Mouse (Mus musculus) T-helper 1 cell (primary cell): ENCODE measurements at regions not wholly inside any gene's neighbourhood (a gene's known extent, or its start where the extent isn't known, plus 50 kb on each side); places are given as distances from the start of the nearest gene placed in this dataset.

ENCODE experiments used
- in situ Hi-C: fragments of 300-600 bp; cut with MboI, MseI; formaldehyde crosslinking; loops from one replicate; pipeline ENCODE4 v1.15.1; 2025; ENCODE audit warnings: high pct_unique_total_duplicates

- in situ Hi-C loops: no loop called here
Measured at GRCm38 (mm10) chr3:39372426-39372950, 485.7 kb downstream of the Fat4 start.

- in situ Hi-C loops: no loop called here
Measured at GRCm38 (mm10) chr3:39375465-39375864, 488.7 kb downstream of the Fat4 start.

GRCm38 (mm10) chr3:39388491-39388890 is 501.8 kb downstream of the Fat4 start:
- in situ Hi-C loops: no loop called here

- in situ Hi-C loops: no loop called here
Measured at GRCm38 (mm10) chr3:39390442-39390841, 503.7 kb downstream of the Fat4 start.

GRCm38 (mm10) chr3:39392053-39392452 is 505.3 kb downstream of the Fat4 start:
- in situ Hi-C loops: no loop called here

- in situ Hi-C loops: no loop called here
Measured at GRCm38 (mm10) chr3:39396672-39397071, 509.9 kb downstream of the Fat4 start.

- in situ Hi-C loops: no loop called here
Measured at GRCm38 (mm10) chr3:39397255-39397654, 510.5 kb downstream of the Fat4 start.

GRCm38 (mm10) chr3:39397677-39398076 is 510.9 kb downstream of the Fat4 start:
- in situ Hi-C loops: no loop called here

- in situ Hi-C loops: no loop called here
Measured at GRCm38 (mm10) chr3:39424778-39425642, 538.3 kb downstream of the Fat4 start.

- in situ Hi-C loops: no loop called here
Measured at GRCm38 (mm10) chr3:39425643-39426016, 538.9 kb downstream of the Fat4 start.

GRCm38 (mm10) chr3:39443328-39443727 is 556.6 kb downstream of the Fat4 start:
- in situ Hi-C loops: no loop called here

GRCm38 (mm10) chr3:39455650-39456049 is 568.9 kb downstream of the Fat4 start:
- in situ Hi-C loops: no loop called here

GRCm38 (mm10) chr3:39460183-39460888 is 573.6 kb downstream of the Fat4 start:
- in situ Hi-C loops: no loop called here

- in situ Hi-C loops: no loop called here
Measured at GRCm38 (mm10) chr3:39461561-39461960, 574.8 kb downstream of the Fat4 start.

GRCm38 (mm10) chr3:39465811-39466210 is 579.1 kb downstream of the Fat4 start:
- in situ Hi-C loops: no loop called here

GRCm38 (mm10) chr3:39489392-39489791 is 602.7 kb downstream of the Fat4 start:
- in situ Hi-C loops: no loop called here

GRCm38 (mm10) chr3:39494363-39494762 is 607.6 kb downstream of the Fat4 start:
- in situ Hi-C loops: no loop called here

GRCm38 (mm10) chr3:39528087-39528486 is 641.3 kb downstream of the Fat4 start:
- in situ Hi-C loops: loop anchor here (10.0 kb wide), 1 partner anchor 363 kb away; no protein-coding TSS in a partner anchor

GRCm38 (mm10) chr3:39537515-39537914 is 650.8 kb downstream of the Fat4 start:
- in situ Hi-C loops: no loop called here

GRCm38 (mm10) chr3:39540530-39541118 is 653.9 kb downstream of the Fat4 start:
- in situ Hi-C loops: no loop called here

- in situ Hi-C loops: no loop called here
Measured at GRCm38 (mm10) chr3:39559460-39560041, 672.8 kb downstream of the Fat4 start.

- in situ Hi-C loops: no loop called here
Measured at GRCm38 (mm10) chr3:39560951-39561350, 674.2 kb downstream of the Fat4 start.
